Mouse (Mus musculus): ENCODE results near the gene Nkain1.

Gene Nkain1

GRCm38 (mm10) chr4:130574048-130574413, at the start of gene Nkain1:
TSS of gene Nkain1 (minus strand) at chr4:130574173.
- DNase-seq (ENCODE audit: extremely low spot score, low read depth, low spot score), result no peak

- no peak for DNase-seq (ENCODE audit: extremely low spot score, low read depth, low spot score)
These were observed 4.8 kb upstream of the Nkain1 start for GRCm38 (mm10) chr4:130578734-130579274.

GRCm38 (mm10) chr4:130577081-130577480, 3.1 kb upstream of the Nkain1 start:
- no peak for DNase-seq (ENCODE audit: extremely low spot score, low read depth, low spot score)

GRCm38 (mm10) chr4:130576247-130576931, 2.4 kb upstream of the Nkain1 start:
- no peak for DNase-seq (ENCODE audit: extremely low spot score, low read depth, low spot score)

GRCm38 (mm10) chr4:130575533-130575932, 1.6 kb upstream of the Nkain1 start:
- DNase-seq (ENCODE audit: extremely low spot score, low read depth, low spot score), result no peak

- DNase-seq (ENCODE audit: extremely low spot score, low read depth, low spot score), result no peak
These were observed 988 bp upstream of the Nkain1 start for GRCm38 (mm10) chr4:130574861-130575460.

GRCm38 (mm10) chr4:130573351-130574047, 474 bp downstream of the Nkain1 start:
- no peak for DNase-seq (ENCODE audit: extremely low spot score, low read depth, low spot score)

- no peak for DNase-seq (ENCODE audit: extremely low spot score, low read depth, low spot score)
These were observed 992 bp downstream of the Nkain1 start for GRCm38 (mm10) chr4:130573012-130573350.

- no peak for DNase-seq (ENCODE audit: extremely low spot score, low read depth, low spot score)
These were observed 1.4 kb downstream of the Nkain1 start for GRCm38 (mm10) chr4:130572545-130572944.

- no peak for DNase-seq (ENCODE audit: extremely low spot score, low read depth, low spot score)
These were observed 2.8 kb downstream of the Nkain1 start for GRCm38 (mm10) chr4:130570941-130571720.

- DNase-seq (ENCODE audit: extremely low spot score, low read depth, low spot score), result no peak
These were observed 5.7 kb downstream of the Nkain1 start for GRCm38 (mm10) chr4:130568043-130568978.

- DNase-seq (ENCODE audit: extremely low spot score, low read depth, low spot score), result no peak
These were observed 10.2 kb downstream of the Nkain1 start for GRCm38 (mm10) chr4:130563820-130564219.

- no peak for DNase-seq (ENCODE audit: extremely low spot score, low read depth, low spot score)
These were observed 10.7 kb downstream of the Nkain1 start for GRCm38 (mm10) chr4:130563260-130563756.

GRCm38 (mm10) chr4:130560576-130561310, 13.2 kb downstream of the Nkain1 start:
- no peak for DNase-seq (ENCODE audit: extremely low spot score, low read depth, low spot score)

- DNase-seq (ENCODE audit: extremely low spot score, low read depth, low spot score), result no peak
These were observed 14.8 kb downstream of the Nkain1 start for GRCm38 (mm10) chr4:130559220-130559619.

GRCm38 (mm10) chr4:130557852-130558251, 16.1 kb downstream of the Nkain1 start:
- no peak for DNase-seq (ENCODE audit: extremely low spot score, low read depth, low spot score)

- DNase-seq (ENCODE audit: extremely low spot score, low read depth, low spot score), result no peak
These were observed 17.0 kb downstream of the Nkain1 start for GRCm38 (mm10) chr4:130556992-130557391.

GRCm38 (mm10) chr4:130556224-130556623, 17.7 kb downstream of the Nkain1 start:
- DNase-seq (ENCODE audit: extremely low spot score, low read depth, low spot score), result no peak

- DNase-seq (ENCODE audit: extremely low spot score, low read depth, low spot score), result no peak
These were observed 20.9 kb downstream of the Nkain1 start for GRCm38 (mm10) chr4:130553121-130553448.

All from hindlimb bud, embryonic 11.5 days (tissue).